In genomic region chr5:35703814-35704213, GRCm38 (mm10) we compare ENCODE assay signal across 30 mouse cellular contexts. TPM values are rescaled to one million over a fixed set of nuclear protein-coding genes. Genes with fewer than 3 reads are reported as not detected.
"Had no signal": no experiment of that assay in that cellular context is flagged by ENCODE, and none has a peak within 500 bp of the region (broad histone marks: within the 10 kb centered on the region; RNA-seq: fewer than 3 reads in every experiment).

No protein-coding gene starts in this region.

- H3K4me3 ChIP-seq: heart, embryonic 12.5 days; heart, embryonic 13.5 days; heart, embryonic 15.5 days; hindbrain, embryonic 10.5 days; hindbrain, embryonic 12.5 days; hindbrain, embryonic 13.5 days; hindbrain, embryonic 15.5 days; intestine, embryonic 15.5 days; kidney, embryonic 15.5 days; layer of hippocampus, adult 2 months; left cerebral cortex, adult 2 months had no signal

- H3K27ac ChIP-seq: heart, embryonic 13.5 days; heart, embryonic 15.5 days; hindbrain, embryonic 10.5 days; hindbrain, embryonic 12.5 days; hindbrain, embryonic 13.5 days; hindbrain, embryonic 14.5 days; hindbrain, embryonic 15.5 days; hindbrain, postnatal 0 days; intestine, embryonic 15.5 days; kidney, embryonic 15.5 days; kidney, postnatal 0 days; layer of hippocampus, adult 2 months; left cerebral cortex, adult 2 months had no signal

- DNase-seq: heart, postnatal 14 days; heart, postnatal 36 days; heart, postnatal 4 days; kidney, adult 11 months; kidney, adult 18-20 months; kidney, adult 2 months; kidney, adult 8-10 months; kidney, adult 9 months; kidney, postnatal 10 days; kidney, postnatal 14 days; kidney, postnatal 25 days; kidney, postnatal 36 days; kidney, postnatal 4 days; layer of hippocampus, adult 9-11 months; layer of hippocampus, postnatal 36 days had no signal

RNA-seq across cellular contexts. Expression of gene Htra3, which starts 24.2 kb away (rescaled TPM):
- total RNA-seq: hematopoietic stem cell, adult 5-6 weeks had no signal
